Mouse (Mus musculus) brain, embryonic 18.5 days (tissue): Measurements from ENCODE around the gene Fam131b.
A peak's percentile ranks its signal among the peaks of the same experiment; 100 is the strongest.

ENCODE experiments used
- DNase-seq: peaks from one replicate; pipeline ENCODE4 v3.0.0-alpha.2; 2012; ENCODE audit warnings: low read depth, low spot score

Gene Fam131b

GRCm38 (mm10) chr6:42328757-42329156, 4.3 kb upstream of the Fam131b start:
- no peak for DNase-seq

- no peak for DNase-seq
These were observed 2.1 kb upstream of the Fam131b start for GRCm38 (mm10) chr6:42326509-42326908.

GRCm38 (mm10) chr6:42325268-42325609, 796 bp upstream of the Fam131b start:
- DNase-seq: peak; percentile 30

- no peak for DNase-seq
These were observed 369 bp downstream of the Fam131b start for GRCm38 (mm10) chr6:42324067-42324481.

- DNase-seq: no peak
These were observed 924 bp downstream of the Fam131b start for GRCm38 (mm10) chr6:42323371-42324066.

DNA sequence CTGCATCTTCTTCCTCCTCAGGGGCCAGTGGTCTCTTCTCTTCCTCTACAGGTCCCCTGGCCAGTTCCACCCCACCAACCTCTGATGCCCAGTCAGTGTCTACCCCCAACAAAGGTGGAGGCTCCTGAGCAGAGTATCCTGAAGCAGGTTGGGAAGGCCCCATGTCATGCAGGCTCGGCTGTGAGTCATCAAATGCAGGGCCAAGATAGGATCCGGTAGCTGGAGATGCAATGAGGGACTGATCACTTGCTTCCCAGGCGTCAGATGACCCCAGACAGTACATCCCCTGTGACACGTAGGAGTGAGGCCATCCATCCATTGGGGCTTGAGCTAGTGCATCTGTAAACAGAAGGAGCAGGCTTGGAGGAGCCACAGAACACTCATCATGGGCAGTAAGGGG, 6.2 kb downstream of the Fam131b start:
- no peak for DNase-seq

GRCm38 (mm10) chr6:42310427-42311053, 13.9 kb downstream of the Fam131b start:
- DNase-seq: no peak

DNA sequence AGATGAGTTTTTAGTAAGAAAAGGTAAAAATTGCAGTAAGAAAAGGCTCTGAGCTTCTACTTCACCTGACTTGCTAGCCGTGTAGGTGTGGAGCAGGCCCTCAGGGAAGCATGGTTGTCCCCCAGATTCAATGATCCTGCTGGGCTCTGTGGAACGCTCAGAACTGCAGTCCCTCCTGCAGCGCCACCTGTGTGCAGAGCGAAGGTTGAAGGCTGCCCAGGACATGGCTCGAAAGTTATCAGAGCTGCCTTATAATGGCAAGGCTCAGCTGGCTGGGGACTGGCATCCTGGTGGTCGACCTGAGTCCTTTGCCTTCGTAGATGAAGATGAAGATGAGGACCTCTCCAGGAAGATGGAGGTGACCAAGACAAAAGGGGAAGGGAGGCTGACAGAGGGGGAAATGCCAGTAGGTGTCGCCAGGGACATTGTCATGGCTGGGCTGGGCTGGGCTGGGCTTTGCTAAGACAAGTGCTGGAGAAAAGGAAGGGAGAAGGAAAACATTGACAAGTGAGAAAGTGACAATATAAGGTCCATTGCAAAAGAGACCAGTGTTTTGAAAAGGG, 14.5 kb downstream of the Fam131b start:
- no peak for DNase-seq

DNA sequence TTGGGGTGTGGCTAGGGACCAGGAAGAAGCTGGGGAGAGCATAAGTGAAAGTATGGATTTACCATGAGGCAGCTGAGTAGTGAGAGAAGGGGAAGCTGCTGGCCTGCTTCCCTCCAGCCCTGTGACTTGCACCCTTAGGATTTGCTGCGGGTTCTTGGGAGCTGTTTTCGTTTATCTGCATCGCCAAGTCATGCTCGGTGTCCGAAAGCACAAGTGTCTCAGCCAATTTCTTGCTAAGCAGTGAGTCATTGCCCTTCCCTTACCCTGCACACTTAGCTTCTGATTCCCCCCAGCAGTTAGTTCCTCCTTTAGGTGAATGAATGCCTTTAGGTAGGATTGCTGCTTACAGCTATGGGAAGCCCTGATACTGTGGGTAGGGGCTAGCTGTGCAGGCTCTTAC, 25.1 kb downstream of the Fam131b start:
- DNase-seq: no peak

- no peak for DNase-seq
These were observed 28.8 kb downstream of the Fam131b start for GRCm38 (mm10) chr6:42295549-42296094.

DNA sequence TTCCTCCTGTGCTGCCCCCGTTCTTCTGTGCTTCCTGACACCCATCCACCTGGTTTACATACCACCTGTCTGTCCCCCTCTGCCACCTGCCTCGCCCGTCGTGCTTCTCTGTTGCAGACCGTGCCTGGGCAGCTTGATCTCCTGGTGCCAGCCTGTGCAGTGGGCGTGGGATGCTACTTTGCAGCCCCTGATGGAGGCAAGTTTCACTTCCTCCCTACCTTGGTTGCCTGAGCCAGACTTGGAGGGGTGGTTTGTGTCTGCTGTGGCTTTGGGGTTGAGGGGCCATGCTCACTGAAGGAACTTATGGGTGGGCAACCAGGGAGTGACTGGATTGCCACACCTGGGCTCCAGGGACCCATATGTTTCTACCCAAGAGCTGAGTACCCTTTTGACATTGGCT, 31.1 kb downstream of the Fam131b start:
- no peak for DNase-seq

- no peak for DNase-seq
These were observed 36.9 kb downstream of the Fam131b start for GRCm38 (mm10) chr6:42287562-42287961.

DNA sequence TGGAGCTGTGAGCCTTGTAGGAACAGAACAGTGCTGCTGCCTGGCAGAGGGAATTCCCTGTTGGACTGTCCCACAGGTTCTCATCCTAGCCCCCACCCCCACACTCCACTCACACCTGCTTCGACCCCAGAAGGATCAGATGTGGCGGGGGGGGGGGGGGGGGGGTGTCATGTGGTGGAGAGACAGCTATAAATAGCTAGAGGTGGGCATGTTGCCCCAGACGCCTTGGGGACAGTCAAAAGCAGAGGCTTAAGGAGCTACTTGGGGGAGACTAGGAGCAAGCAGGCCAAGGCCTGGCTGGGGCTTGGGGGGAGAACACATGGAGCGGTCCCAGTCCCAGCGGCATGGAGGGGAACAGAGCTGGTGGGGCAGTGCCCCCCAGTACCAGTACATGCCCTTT, 38.0 kb downstream of the Fam131b start, which contains the start of gene Clcn1:
Gene Clcn1, plus strand, starts transcription at position 238 of the 400 bp plus-strand sequence.
- DNase-seq: no peak

DNA sequence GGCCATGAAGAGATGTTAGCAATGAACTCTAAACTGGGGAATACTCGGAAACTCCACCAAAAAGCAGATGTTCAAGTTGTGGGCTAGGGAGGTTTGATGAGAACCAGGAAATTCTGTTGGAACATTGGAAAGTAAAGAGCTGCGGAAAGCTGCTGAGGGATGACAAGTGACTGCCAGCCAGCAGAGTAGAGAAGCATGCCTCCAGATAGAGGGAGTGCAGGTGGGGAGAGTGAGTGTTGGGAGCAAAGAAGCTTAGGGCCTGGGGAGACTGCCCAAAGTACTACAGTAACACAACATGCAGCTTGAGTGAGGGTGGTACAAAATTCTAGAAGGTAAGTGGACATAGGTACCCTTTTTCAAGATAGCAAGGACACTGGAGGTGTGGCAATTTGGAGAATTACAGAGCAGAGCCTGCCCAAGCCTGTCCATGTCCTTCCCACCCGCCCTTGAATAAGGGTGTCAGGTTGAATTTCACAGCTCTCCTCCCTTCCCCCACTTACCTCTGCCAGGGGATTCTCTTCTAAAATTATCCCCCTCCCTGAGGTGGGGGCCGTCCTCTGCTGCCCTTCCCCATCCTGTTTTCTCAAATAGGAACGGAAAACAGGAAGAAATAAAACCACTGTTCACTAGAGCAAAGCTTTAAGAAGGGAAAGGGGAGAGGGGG, 41.4 kb downstream of the Fam131b start:
- no peak for DNase-seq

- DNase-seq: no peak
These were observed 48.3 kb downstream of the Fam131b start for GRCm38 (mm10) chr6:42276151-42276550.

DNA sequence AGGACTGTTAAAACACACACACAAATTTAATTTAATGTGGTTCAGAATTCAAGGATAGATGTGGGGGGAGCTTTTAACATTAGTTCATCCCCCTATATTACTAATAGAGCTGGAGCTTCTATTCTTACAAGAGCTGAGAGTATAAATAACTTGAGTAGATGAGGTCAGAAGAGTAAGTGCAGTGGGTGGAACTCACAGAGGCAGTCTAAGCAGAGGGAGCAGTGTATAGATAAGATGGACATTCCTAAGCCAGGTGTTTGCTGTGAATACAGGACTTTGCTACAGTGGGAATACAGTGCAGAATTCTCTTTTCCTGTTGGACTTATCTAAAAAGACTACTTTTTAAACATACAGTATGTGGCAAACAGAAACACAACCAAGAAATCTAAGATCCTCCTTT, 53.6 kb downstream of the Fam131b start:
- no peak for DNase-seq

DNA sequence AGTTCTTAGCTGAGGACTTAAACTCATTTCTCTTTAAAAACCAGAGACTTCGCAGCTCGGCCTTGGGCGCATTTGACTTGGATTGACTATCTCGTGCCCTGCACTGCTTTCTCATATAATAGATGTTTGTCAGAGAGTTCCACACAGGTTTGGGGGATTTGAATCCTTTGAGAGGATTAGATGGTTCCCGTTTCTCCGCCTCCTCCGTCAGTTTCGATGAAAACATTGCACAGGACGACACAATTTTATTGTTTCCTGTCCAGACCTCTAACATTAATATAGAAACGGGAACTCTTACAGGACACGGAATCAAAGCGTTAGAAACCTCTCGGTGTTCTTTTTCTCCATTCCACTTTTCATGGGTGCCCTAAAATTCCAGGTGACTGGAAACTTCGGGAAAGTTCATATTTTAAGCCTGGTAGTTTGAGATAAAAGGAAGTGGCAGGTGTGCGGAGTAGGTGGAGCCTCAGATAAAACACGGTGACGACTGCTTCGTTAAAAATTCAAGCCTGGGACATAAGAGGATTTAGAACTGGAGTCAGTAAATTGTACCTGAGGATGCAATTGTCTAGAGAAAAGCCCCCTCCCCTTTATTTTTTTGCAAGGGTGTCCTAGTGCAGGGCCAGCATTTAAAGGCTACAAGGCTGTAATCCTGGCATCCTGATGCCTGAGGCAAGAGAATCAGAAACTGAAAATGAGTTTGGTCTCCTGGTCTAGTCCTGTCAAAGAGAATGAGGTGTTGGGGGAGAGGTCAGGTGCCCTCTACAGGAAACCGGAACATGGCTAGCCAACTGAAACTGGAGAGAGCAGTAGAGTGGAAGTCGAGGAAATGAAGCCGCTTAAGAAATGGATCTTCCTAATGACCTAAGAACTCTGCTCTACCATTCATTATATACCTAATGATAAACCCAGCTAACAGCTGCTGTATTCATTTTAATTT, 58.8 kb downstream of the Fam131b start:
- no peak for DNase-seq
